Mouse (Mus musculus): ENCODE results near the gene Gm5726.
"Not testable (repeated sequence)": the region's sequence is repeated elsewhere in the genome, so short reads cannot be mapped to it uniquely, and the experiment has no call there.

Gm5726 gene

DNA sequence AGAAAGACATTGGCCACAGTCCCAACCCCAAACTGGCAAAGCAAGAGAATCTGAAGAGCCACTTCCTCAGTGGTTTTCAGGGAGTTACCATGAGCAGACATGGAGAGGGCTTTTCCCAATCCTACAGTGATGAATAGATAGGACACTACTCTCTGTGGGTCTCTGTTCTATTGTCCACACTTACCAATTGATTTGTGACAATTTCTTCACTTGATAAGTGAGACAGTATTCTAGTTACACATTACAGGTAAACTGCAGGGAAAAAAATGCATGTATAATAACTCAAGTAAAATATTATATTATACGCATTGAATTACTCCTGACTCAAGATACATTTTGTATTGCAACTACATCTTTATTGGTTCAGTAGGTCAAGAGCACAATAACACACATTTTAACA, at the start of gene Gm5726:
TSS of gene Gm5726 (minus strand) at position 101 of the 400 bp plus-strand sequence.
- not testable (repeated sequence) for DNase-seq

DNA sequence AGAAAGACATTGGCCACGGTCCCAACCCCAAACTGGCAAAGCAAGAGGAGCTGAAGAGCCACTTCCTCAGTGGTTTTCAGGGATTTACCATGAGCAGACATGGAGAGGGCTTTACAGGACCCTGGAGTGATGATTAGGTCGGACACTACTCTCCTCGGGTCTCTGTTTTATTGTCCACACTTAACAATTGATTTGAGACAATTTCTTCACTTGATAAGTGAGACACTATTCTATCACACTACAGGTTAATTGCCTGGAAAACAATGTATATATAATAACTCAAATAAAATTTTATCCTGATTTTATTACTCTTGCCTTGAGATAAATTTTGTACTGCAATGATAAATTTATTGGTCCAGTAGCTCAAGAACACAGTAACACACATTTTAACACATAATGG, 30.6 kb upstream of the Gm5726 start, which contains the start of gene Gm4141:
TSS of gene Gm4141 (minus strand) at position 101 of the 400 bp plus-strand sequence.
- not testable (repeated sequence) for DNase-seq

DNA sequence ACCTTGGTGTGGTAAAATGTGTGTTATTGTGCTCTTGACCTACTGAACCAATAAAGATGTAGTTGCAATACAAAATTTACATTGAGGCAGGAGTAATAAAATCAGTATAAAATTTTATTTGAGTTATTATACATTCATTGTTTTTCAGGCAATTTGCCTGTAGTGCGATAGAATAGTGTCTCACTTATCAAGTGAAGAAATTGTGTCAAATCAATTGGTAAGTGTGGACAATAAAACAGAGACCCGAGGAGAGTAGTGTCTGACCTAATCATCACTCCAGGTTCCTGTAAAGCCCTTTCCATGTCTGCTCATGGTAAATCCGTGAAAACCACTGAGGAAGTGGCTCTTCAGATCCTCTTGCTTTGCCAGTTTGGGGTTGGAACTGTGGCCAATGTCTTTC, 12.0 kb downstream of the Gm5726 start, which contains the start of gene Vmn1r104:
TSS of gene Vmn1r104 (plus strand) at position 301 of the 400 bp plus-strand sequence.
- DNase-seq: not testable (repeated sequence)

- DNase-seq: not testable (repeated sequence)
These were observed 35.1 kb downstream of the Gm5726 start, which contains the start of gene Vmn1r103 for GRCm38 (mm10) chr7:20510434-20510833. TSS of gene Vmn1r103 (minus strand) at chr7:20510534.
